12 mouse cellular contexts compared by ENCODE assay signal in genomic region chr4:122008168-122008839, GRCm38 (mm10).
DNase-seq lines count a peak whose midpoint lies in the region; ATAC-seq and TF ChIP-seq lines count a peak whose summit lies in the region.
"Had no signal": no experiment of that assay in that cellular context is flagged by ENCODE, and none has a peak within 500 bp of the region (broad histone marks: within the 10 kb centered on the region; RNA-seq: fewer than 3 reads in every experiment).

No protein-coding gene starts in this region.

- H3K4me1 ChIP-seq in forebrain, embryonic 11.5 days (replicated peaks; ENCODE audit: control insufficient read depth, insufficient read depth, low read length), result no peaks in the 10 kb centered on the region
- H3K4me1 ChIP-seq in forebrain, postnatal 0 days (ENCODE audit: insufficient read depth), result no peaks in the 10 kb centered on the region
- no peaks in the 10 kb centered on the region for H3K4me1 ChIP-seq in intestine, postnatal 0 days (replicated peaks; ENCODE audit: control insufficient read depth, insufficient read depth, low read length)
- no peaks in the 10 kb centered on the region for H3K4me1 ChIP-seq in intestine, embryonic 16.5 days (ENCODE audit: control insufficient read depth, insufficient read depth, low read length)
- no peaks in the 10 kb centered on the region for H3K4me1 ChIP-seq in neural tube, embryonic 11.5 days (ENCODE audit: control insufficient read depth, insufficient read depth, low read length)
- no peaks in the 10 kb centered on the region for H3K4me1 ChIP-seq in stomach, postnatal 0 days (replicated peaks; ENCODE audit: control insufficient read depth, insufficient read depth)
- H3K4me1 ChIP-seq: forebrain, embryonic 15.5 days had no signal

- no peaks in the 10 kb centered on the region for H3K27me3 ChIP-seq in forebrain, embryonic 11.5 days (ENCODE audit: control insufficient read depth, insufficient read depth, low read length)
- no peaks in the 10 kb centered on the region for H3K27me3 ChIP-seq in forebrain, postnatal 0 days (ENCODE audit: insufficient read depth, low read length)
- H3K27me3 ChIP-seq in intestine, postnatal 0 days (replicated peaks; ENCODE audit: control insufficient read depth, insufficient read depth, low read length), result no peaks in the 10 kb centered on the region
- H3K27me3 ChIP-seq in intestine, embryonic 16.5 days (replicated peaks; ENCODE audit: control insufficient read depth, insufficient read depth, low read length), result no peaks in the 10 kb centered on the region
- no peaks in the 10 kb centered on the region for H3K27me3 ChIP-seq in neural tube, embryonic 11.5 days (ENCODE audit: control insufficient read depth, insufficient read depth, low read length)
- no peaks in the 10 kb centered on the region for H3K27me3 ChIP-seq in stomach, postnatal 0 days (ENCODE audit: control insufficient read depth, insufficient read depth, low read length)
- H3K27me3 ChIP-seq: forebrain, embryonic 15.5 days had no signal

- H3K36me3 ChIP-seq in forebrain, embryonic 11.5 days (ENCODE audit: control insufficient read depth, insufficient read depth, low read length), result no peaks in the 10 kb centered on the region
- H3K36me3 ChIP-seq in forebrain, postnatal 0 days (ENCODE audit: insufficient read depth), result no peaks in the 10 kb centered on the region
- H3K36me3 ChIP-seq in intestine, postnatal 0 days (ENCODE audit: control insufficient read depth, insufficient read depth), result no peaks in the 10 kb centered on the region
- H3K36me3 ChIP-seq in intestine, embryonic 16.5 days (ENCODE audit: control insufficient read depth, insufficient read depth, low read length), result no peaks in the 10 kb centered on the region
- no peaks in the 10 kb centered on the region for H3K36me3 ChIP-seq in neural tube, embryonic 11.5 days (ENCODE audit: control insufficient read depth, insufficient read depth, low read length)
- no peaks in the 10 kb centered on the region for H3K36me3 ChIP-seq in stomach, postnatal 0 days (ENCODE audit: control insufficient read depth, insufficient read depth, low read length)
- H3K36me3 ChIP-seq: forebrain, embryonic 15.5 days had no signal

- H3K27ac ChIP-seq in forebrain, embryonic 11.5 days (ENCODE audit: low read depth, low read length), result no peak overlapping the region
- no peak overlapping the region for H3K27ac ChIP-seq in forebrain, postnatal 0 days (ENCODE audit: low read depth, low read length)
- H3K27ac ChIP-seq in intestine, postnatal 0 days (ENCODE audit: low read depth, low read length), result no peak overlapping the region
- H3K27ac ChIP-seq in intestine, embryonic 16.5 days (ENCODE audit: low read length), result no peak overlapping the region
- no peak overlapping the region for H3K27ac ChIP-seq in neural tube, embryonic 11.5 days (ENCODE audit: low read depth, low read length)
- no peak overlapping the region for H3K27ac ChIP-seq in stomach, postnatal 0 days (replicated peaks)
- H3K27ac ChIP-seq: forebrain, embryonic 15.5 days; liver, embryonic 14.5 days had no signal

- H3K9me3 ChIP-seq in forebrain, embryonic 11.5 days (ENCODE audit: control insufficient read depth, low read length), result peaks cover 40% of the 10 kb centered on the region
- H3K9me3 ChIP-seq in forebrain, postnatal 0 days (ENCODE audit: low read length), result peaks cover 58% of the 10 kb centered on the region
- peaks cover 46% of the 10 kb centered on the region for H3K9me3 ChIP-seq in intestine, postnatal 0 days (ENCODE audit: control insufficient read depth)
- peaks cover 35% of the 10 kb centered on the region for H3K9me3 ChIP-seq in intestine, embryonic 16.5 days (ENCODE audit: control insufficient read depth, low read length)
- H3K9me3 ChIP-seq in neural tube, embryonic 11.5 days (ENCODE audit: control insufficient read depth, low read length), result peaks cover 27% of the 10 kb centered on the region
- peaks cover 9% of the 10 kb centered on the region; the same call in 1 of the 2 replicates for H3K9me3 ChIP-seq in stomach, postnatal 0 days (ENCODE audit: control insufficient read depth, low read length)

- H3K4me3 ChIP-seq in forebrain, embryonic 11.5 days (ENCODE audit: low read depth, low read length), result no peak overlapping the region
- H3K4me3 ChIP-seq in forebrain, postnatal 0 days (ENCODE audit: low read depth, low read length), result no peak overlapping the region
- no peak overlapping the region for H3K4me3 ChIP-seq in intestine, postnatal 0 days (ENCODE audit: low read depth, low read length)
- no peak overlapping the region for H3K4me3 ChIP-seq in intestine, embryonic 16.5 days (ENCODE audit: low read length)
- H3K4me3 ChIP-seq in neural tube, embryonic 11.5 days (ENCODE audit: low read depth, low read length), result no peak overlapping the region
- no peak overlapping the region for H3K4me3 ChIP-seq in stomach, postnatal 0 days (ENCODE audit: low read depth, low read length)
- H3K4me3 ChIP-seq: forebrain, embryonic 15.5 days had no signal

- ATAC-seq in forebrain, embryonic 11.5 days (replicated peaks; ENCODE audit: low FRiP score), result 0 out of 2 replicates have a peak, but pooled peaks have one; percentile 24
- ATAC-seq in forebrain, postnatal 0 days, result no peak
- ATAC-seq in intestine, postnatal 0 days, result 0 out of 2 replicates have a peak, but pooled peaks have one; percentile 31
- ATAC-seq in intestine, embryonic 16.5 days, result no peak
- ATAC-seq in neural tube, embryonic 11.5 days (ENCODE audit: insufficient read depth, low FRiP score, low TSS enrichment), result peak; percentile 52; the same call in 1 of the 2 replicates
- ATAC-seq in stomach, postnatal 0 days (ENCODE audit: low FRiP score, low TSS enrichment), result peak; percentile 72; the same call in 1 of the 2 replicates
- ATAC-seq: forebrain, embryonic 15.5 days had no signal

- no peak for TF ChIP-seq EP300 in stomach, postnatal 0 days (optimal IDR thresholded peaks at IDR 0.05)

- WGBS in forebrain, embryonic 11.5 days, result 94% methylated on average over 39 of the region's 39 CpGs
- WGBS in forebrain, postnatal 0 days, result 96% methylated on average over 39 of the region's 39 CpGs
- 94% methylated on average over 39 of the region's 39 CpGs for WGBS in intestine, postnatal 0 days
- 94% methylated on average over 39 of the region's 39 CpGs for WGBS in intestine, embryonic 16.5 days
- WGBS in neural tube, embryonic 11.5 days, result 94% methylated on average over 39 of the region's 39 CpGs
- 94% methylated on average over 39 of the region's 39 CpGs for WGBS in stomach, postnatal 0 days

- no peak overlapping the region for H3K4me2 ChIP-seq in forebrain, embryonic 11.5 days (ENCODE audit: low read depth, low read length, severe bottlenecking)
- H3K4me2 ChIP-seq in forebrain, postnatal 0 days (ENCODE audit: low read depth), result no peak overlapping the region
- no peak overlapping the region for H3K4me2 ChIP-seq in intestine, postnatal 0 days (replicated peaks; ENCODE audit: low read depth)
- H3K4me2 ChIP-seq in intestine, embryonic 16.5 days (ENCODE audit: low read depth, low read length), result no peak overlapping the region
- no peak overlapping the region for H3K4me2 ChIP-seq in neural tube, embryonic 11.5 days (ENCODE audit: low read depth)
- no peak overlapping the region for H3K4me2 ChIP-seq in stomach, postnatal 0 days (replicated peaks; ENCODE audit: low read depth)
- H3K4me2 ChIP-seq: forebrain, embryonic 15.5 days had no signal

- no peak for DNase-seq in forebrain, embryonic 11.5 days (ENCODE audit: low spot score)
- DNase-seq in forebrain, postnatal 0 days, result no peak
- no peak for DNase-seq in neural tube, embryonic 11.5 days (ENCODE audit: low spot score)
- no peak for DNase-seq in neural tube, embryonic 10.5 days (ENCODE audit: extremely low spot score, low spot score)
- no peak for DNase-seq in stomach, postnatal 0 days (ENCODE audit: low spot score)
- no peak for DNase-seq in frontal cortex, postnatal 14 days (ENCODE audit: low spot score in 2 of 2)
- DNase-seq: kidney, adult 18-20 months; layer of hippocampus, adult 9-11 months had no signal

- no peak for TF ChIP-seq CTCF in forebrain, postnatal 0 days (IDR thresholded peaks at IDR 0.05; ENCODE audit: low read depth)
- TF ChIP-seq CTCF in intestine, postnatal 0 days (IDR thresholded peaks at IDR 0.05; ENCODE audit: low read depth), result no peak
- no peak for TF ChIP-seq CTCF in stomach, postnatal 0 days (IDR thresholded peaks at IDR 0.05; ENCODE audit: low read depth)

- no peak overlapping the region for H3K9ac ChIP-seq in forebrain, embryonic 11.5 days (ENCODE audit: low read length)
- no peak overlapping the region for H3K9ac ChIP-seq in forebrain, postnatal 0 days
- no peak overlapping the region for H3K9ac ChIP-seq in intestine, postnatal 0 days (ENCODE audit: low read depth, low read length)
- H3K9ac ChIP-seq in intestine, embryonic 16.5 days (ENCODE audit: low read depth, low read length), result no peak overlapping the region
- H3K9ac ChIP-seq in neural tube, embryonic 11.5 days (ENCODE audit: low read length), result no peak overlapping the region
- H3K9ac ChIP-seq in stomach, postnatal 0 days (ENCODE audit: low read length), result no peak overlapping the region
- H3K9ac ChIP-seq: forebrain, embryonic 15.5 days; liver, embryonic 14.5 days had no signal

Comparison
In these comparisons a context has a peak if more than half of its experiments do, and no peak if none do; other contexts are left out.
1. ATAC-seq: peak in forebrain, embryonic 11.5 days (single experiment), intestine, postnatal 0 days (single experiment), neural tube, embryonic 11.5 days (single experiment) and stomach, postnatal 0 days (single experiment); none in forebrain, postnatal 0 days (single experiment) and intestine, embryonic 16.5 days (single experiment).